ENCODE assay signal across 23 mouse cellular contexts in the genomic region with DNA sequence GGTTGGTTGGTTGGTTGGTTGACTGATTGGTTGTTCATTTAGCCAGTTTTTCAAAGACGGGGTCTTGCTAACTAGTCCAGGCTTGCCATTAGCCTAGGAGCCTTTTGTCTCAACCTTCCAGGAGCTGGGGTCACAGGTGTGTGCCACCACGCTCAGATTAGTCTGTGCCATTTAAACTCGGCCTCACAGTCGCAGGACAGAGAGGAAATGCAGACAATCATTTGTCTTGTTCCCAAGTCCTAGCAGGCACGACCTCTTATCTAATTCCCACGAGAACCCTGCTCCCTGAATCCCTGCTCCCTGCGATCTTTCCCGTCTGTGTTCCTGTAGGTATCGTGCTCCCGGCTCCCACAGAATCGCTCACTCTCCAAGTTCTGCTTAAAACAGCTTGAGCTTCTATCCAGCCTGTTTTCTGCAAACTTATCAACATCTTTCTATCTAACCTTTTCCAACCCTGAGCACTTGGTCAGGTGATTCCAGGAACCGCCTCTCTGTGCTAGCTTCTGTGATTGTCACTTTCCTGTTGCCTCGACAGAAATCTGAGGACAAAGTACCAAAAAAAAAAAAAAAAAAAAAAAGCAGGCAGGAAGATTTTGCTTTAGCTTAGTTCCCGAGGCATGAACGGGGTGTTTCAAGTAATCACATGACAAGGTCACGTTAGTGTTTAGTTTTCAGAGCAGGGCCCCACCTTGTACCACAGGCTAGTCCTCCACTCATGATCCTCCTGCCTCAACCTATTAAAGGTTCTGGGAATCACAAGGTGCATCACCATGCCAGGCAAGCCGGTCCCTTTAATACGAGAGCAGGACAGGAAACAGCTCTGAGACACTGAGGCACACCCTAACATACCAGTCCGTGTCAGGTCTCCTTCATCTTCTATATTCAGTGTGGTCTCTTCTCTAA. TPM values are rescaled to one million over a fixed set of nuclear protein-coding genes. Genes with fewer than 3 reads are reported as not detected.
DNase-seq lines count a peak whose midpoint lies in the region; ATAC-seq and TF ChIP-seq lines count a peak whose summit lies in the region.
"Had no signal": no experiment of that assay in that cellular context is flagged by ENCODE, and none has a peak within 500 bp of the region (broad histone marks: within the 10 kb centered on the region; RNA-seq: fewer than 3 reads in every experiment).

No protein-coding gene starts in this region.

- TF ChIP-seq EP300 in CH12.LX (IDR thresholded peaks at IDR 0.05; ENCODE audit: low read length) = no peak
- no peak for TF ChIP-seq EP300 in MEL (IDR thresholded peaks at IDR 0.05; ENCODE audit: low read depth in 1 of 2, low read length in 2 of 2)

- H3K9ac ChIP-seq in liver, adult 2 months (ENCODE audit: low read depth, low read length) = no peak overlapping the region
- no peak overlapping the region for H3K9ac ChIP-seq in liver, embryonic 12.5 days
- no peak overlapping the region for H3K9ac ChIP-seq in CH12.LX (ENCODE audit: insufficient read depth, low read depth)
- no peak overlapping the region for H3K9ac ChIP-seq in MEL (ENCODE audit: control insufficient read depth, low read depth, low read length, poor library complexity, severe bottlenecking)
- no peak overlapping the region for H3K9ac ChIP-seq in intestine, postnatal 0 days (ENCODE audit: low read depth, low read length)
- H3K9ac ChIP-seq: forebrain, postnatal 0 days; heart, embryonic 13.5 days; hindbrain, embryonic 12.5 days; hindbrain, embryonic 15.5 days had no signal

- H3K4me2 ChIP-seq in liver, embryonic 12.5 days = no peak overlapping the region
- H3K4me2 ChIP-seq in CH12.LX (ENCODE audit: insufficient read depth, low read depth, poor library complexity, severe bottlenecking) = no peak overlapping the region
- H3K4me2 ChIP-seq in intestine, postnatal 0 days (replicated peaks; ENCODE audit: low read depth) = peak overlapping the region; percentile 47
- H3K4me2 ChIP-seq: heart, embryonic 13.5 days; hindbrain, embryonic 12.5 days; hindbrain, embryonic 15.5 days had no signal

- dilution Hi-C loops in CH12.LX (cut with MboI; ENCODE audit: extremely low pct_ligation_motif_present, extremely low pct_unique_long_range_greater_than_20kb, low sequenced_read_pairs) = no loop called here

- peak; percentile 80 for DNase-seq in liver, adult 2 months (ENCODE audit: extremely low read depth, low read depth, low spot score)
- DNase-seq in CH12.LX (ENCODE audit: extremely low read depth) (no peak), MEL (ENCODE audit: low read depth, low spot score) (no peak)
- DNase-seq in left cerebral cortex, postnatal 25 days (ENCODE audit: low spot score in 2 of 2) = no peak
- DNase-seq in limb, embryonic 10.5 days (ENCODE audit: low spot score) = no peak
- DNase-seq: adrenal gland, postnatal 10 days; adrenal gland, postnatal 36 days; B cell, adult 2 months; cerebellum, adult 18-20 months; cerebellum, adult 9-10 months; cerebellum, postnatal 14 days; forebrain, postnatal 0 days; gastrocnemius, postnatal 25 days; heart, adult 2 months had no signal

- H3K79me2 ChIP-seq in liver, adult 2 months (ENCODE audit: control insufficient read depth, insufficient read depth, low read length) = no peaks in the 10 kb centered on the region
- H3K79me2 ChIP-seq in CH12.LX (replicated peaks; ENCODE audit: control insufficient read depth, extremely low read depth, insufficient read depth, poor library complexity, severe bottlenecking) (no peaks in the 10 kb centered on the region), MEL (ENCODE audit: control insufficient read depth, insufficient read depth, low read length, poor library complexity) (no peaks in the 10 kb centered on the region)

- no peaks in the 10 kb centered on the region for H3K27me3 ChIP-seq in liver, adult 2 months (ENCODE audit: control insufficient read depth, insufficient read depth, low read length)
- H3K27me3 ChIP-seq in liver, embryonic 12.5 days (replicated peaks) = peaks cover 25% of the 10 kb centered on the region
- H3K27me3 ChIP-seq in CH12.LX (replicated peaks) (peaks cover 15% of the 10 kb centered on the region), MEL (ENCODE audit: control insufficient read depth in 1 of 2, insufficient read depth in 2 of 2, low read length in 2 of 2) (peaks cover 14 to 37% of the 10 kb centered on the region in 2 experiments)
- no peaks in the 10 kb centered on the region for H3K27me3 ChIP-seq in intestine, postnatal 0 days (replicated peaks; ENCODE audit: control insufficient read depth, insufficient read depth, low read length)
- peaks cover 19% of the 10 kb centered on the region; the same call in 1 of the 2 replicates for H3K27me3 ChIP-seq in limb, embryonic 10.5 days (ENCODE audit: low read depth, poor library complexity, severe bottlenecking)
- H3K27me3 ChIP-seq: hindbrain, embryonic 15.5 days; Patski had no signal

- ATAC-seq in liver, embryonic 12.5 days = no peak
- ATAC-seq in intestine, postnatal 0 days = peak; percentile 55
- ATAC-seq: forebrain, embryonic 14.5 days; forebrain, postnatal 0 days; Patski had no signal

- H3K9me3 ChIP-seq in liver, embryonic 12.5 days (replicated peaks) = no peaks in the 10 kb centered on the region
- no peaks in the 10 kb centered on the region for H3K9me3 ChIP-seq in CH12.LX (replicated peaks; ENCODE audit: low read length)
- H3K9me3 ChIP-seq in MEL (replicated peaks; ENCODE audit: insufficient read depth, low read length) = no peaks in the 10 kb centered on the region
- no peaks in the 10 kb centered on the region for H3K9me3 ChIP-seq in intestine, postnatal 0 days (ENCODE audit: control insufficient read depth)
- H3K9me3 ChIP-seq in limb, embryonic 10.5 days (replicated peaks) = no peaks in the 10 kb centered on the region
- H3K9me3 ChIP-seq: forebrain, embryonic 10.5 days; heart, embryonic 10.5 days; heart, embryonic 13.5 days; hindbrain, embryonic 12.5 days; hindbrain, embryonic 15.5 days had no signal

- intact Hi-C loops in left cerebral cortex, postnatal 25 days (cut with DNase I) = loop anchor here (10.0 kb wide), 1 partner anchor 456 kb away; no protein-coding TSS in a partner anchor

- TF ChIP-seq RAD21 in CH12.LX (IDR thresholded peaks at IDR 0.05; ENCODE audit: low read depth, low read length) (no peak), MEL (IDR thresholded peaks at IDR 0.05; ENCODE audit: low read depth, low read length) (no peak)

- no peak for TF ChIP-seq POLR2A in liver, adult 2 months (IDR thresholded peaks at IDR 0.05; ENCODE audit: extremely low read depth, insufficient read depth, low read length)
- TF ChIP-seq POLR2A in CH12.LX (IDR thresholded peaks at IDR 0.05; ENCODE audit: low read depth, low read length) = no peak
- TF ChIP-seq POLR2A in MEL (IDR thresholded peaks at IDR 0.05; ENCODE audit: control insufficient read depth in 1 of 2, insufficient read depth in 1 of 2, low read depth in 1 of 2, low read length in 2 of 2, poor library complexity in 1 of 2) = no peak

- no peak for TF ChIP-seq CTCF in liver, adult 2 months (IDR thresholded peaks at IDR 0.05; ENCODE audit: low read depth, low read length)
- TF ChIP-seq CTCF in CH12.LX (conservative IDR thresholded peaks at IDR 0.05 in 1 of 2, IDR thresholded peaks at IDR 0.05 in 1 of 2; ENCODE audit: low read depth in 2 of 2, low read length in 2 of 2) (no peak), MEL (IDR thresholded peaks at IDR 0.05 in 2 of 3, conservative IDR thresholded peaks at IDR 0.05 in 1 of 3; ENCODE audit: control insufficient read depth in 1 of 3, insufficient read depth in 1 of 3, low read depth in 2 of 3, low read length in 3 of 3, poor library complexity in 1 of 3, severe bottlenecking in 1 of 3) (no peak)
- TF ChIP-seq CTCF in intestine, postnatal 0 days (IDR thresholded peaks at IDR 0.05; ENCODE audit: low read depth) = no peak

- H3K27ac ChIP-seq in liver, adult 2 months (replicated peaks; ENCODE audit: insufficient read depth, low read depth, low read length) = peak overlapping the region; percentile 3; the same call in 1 of the 2 replicates
- H3K27ac ChIP-seq in liver, embryonic 12.5 days = no peak overlapping the region
- H3K27ac ChIP-seq in CH12.LX (ENCODE audit: insufficient read depth, low read depth) (no peak overlapping the region), MEL (ENCODE audit: control insufficient read depth, low read depth, low read length) (no peak overlapping the region)
- no peak overlapping the region for H3K27ac ChIP-seq in intestine, postnatal 0 days (ENCODE audit: low read depth, low read length)
- no peak overlapping the region for H3K27ac ChIP-seq in limb, embryonic 10.5 days
- H3K27ac ChIP-seq: forebrain, embryonic 10.5 days; heart, adult 2 months; heart, embryonic 10.5 days; heart, embryonic 13.5 days; hindbrain, embryonic 12.5 days; hindbrain, embryonic 15.5 days had no signal

- in situ Hi-C loops in CH12.LX (cut with MboI; ENCODE audit: low pct_ligation_motif_present, low pct_unique_long_range_greater_than_20kb, low sequenced_read_pairs) = loop anchor here (25.0 kb wide), 1 partner anchor 258 kb away; no protein-coding TSS in a partner anchor

- peaks cover 11% of the 10 kb centered on the region for H3K4me1 ChIP-seq in liver, adult 2 months (ENCODE audit: control insufficient read depth, insufficient read depth, low read length)
- peaks cover 11% of the 10 kb centered on the region for H3K4me1 ChIP-seq in liver, embryonic 12.5 days
- H3K4me1 ChIP-seq in CH12.LX (ENCODE audit: control insufficient read depth in 1 of 2, insufficient read depth in 2 of 2) = peaks cover 0 to under 1% of the 10 kb centered on the region in 2 experiments; a peak in 2 of 4 replicates
- H3K4me1 ChIP-seq in MEL (ENCODE audit: control insufficient read depth in 1 of 2, insufficient read depth in 2 of 2, low read length in 2 of 2) = peaks cover 3 to 7% of the 10 kb centered on the region in 2 experiments
- H3K4me1 ChIP-seq in intestine, postnatal 0 days (replicated peaks; ENCODE audit: control insufficient read depth, insufficient read depth, low read length) = no peaks in the 10 kb centered on the region
- H3K4me1 ChIP-seq in limb, embryonic 10.5 days = peaks cover 9% of the 10 kb centered on the region
- H3K4me1 ChIP-seq: forebrain, embryonic 10.5 days had no signal

- H3K4me3 ChIP-seq in liver, adult 2 months (ENCODE audit: insufficient read depth, low read depth, low read length) = no peak overlapping the region
- no peak overlapping the region for H3K4me3 ChIP-seq in liver, embryonic 12.5 days
- H3K4me3 ChIP-seq in CH12.LX (replicated peaks in 1 of 3; ENCODE audit: low read depth in 2 of 3, low read length in 2 of 3, poor library complexity in 1 of 3) (no peak overlapping the region), MEL (ENCODE audit: control insufficient read depth in 1 of 2, insufficient read depth in 1 of 2, low read depth in 2 of 2, low read length in 2 of 2) (no peak overlapping the region)
- H3K4me3 ChIP-seq in intestine, postnatal 0 days (ENCODE audit: low read depth, low read length) = no peak overlapping the region
- no peak overlapping the region for H3K4me3 ChIP-seq in limb, embryonic 10.5 days
- H3K4me3 ChIP-seq: forebrain, embryonic 10.5 days; heart, adult 2 months; heart, embryonic 10.5 days; heart, embryonic 13.5 days; hindbrain, embryonic 12.5 days; hindbrain, embryonic 15.5 days had no signal

- H3K36me3 ChIP-seq in liver, adult 2 months (ENCODE audit: control insufficient read depth, insufficient read depth, low read length) = no peaks in the 10 kb centered on the region
- no peaks in the 10 kb centered on the region for H3K36me3 ChIP-seq in liver, embryonic 12.5 days
- H3K36me3 ChIP-seq in CH12.LX (replicated peaks in 1 of 2; ENCODE audit: control insufficient read depth in 1 of 2, insufficient read depth in 1 of 2, low read length in 1 of 2) (no peaks in the 10 kb centered on the region), MEL (ENCODE audit: control insufficient read depth in 1 of 2, insufficient read depth in 2 of 2, low read length in 2 of 2) (peaks cover 0 to 1% of the 10 kb centered on the region in 2 experiments; a peak in 1 of 4 replicates)
- H3K36me3 ChIP-seq in intestine, postnatal 0 days (ENCODE audit: control insufficient read depth, insufficient read depth) = no peaks in the 10 kb centered on the region
- no peaks in the 10 kb centered on the region for H3K36me3 ChIP-seq in limb, embryonic 10.5 days
- H3K36me3 ChIP-seq: forebrain, embryonic 10.5 days; heart, embryonic 10.5 days; heart, embryonic 13.5 days; hindbrain, embryonic 12.5 days; hindbrain, embryonic 15.5 days had no signal

- WGBS in liver, adult 2 months = 34% methylated on average over 19 of the region's 19 CpGs
- 41% methylated on average over 19 of the region's 19 CpGs for WGBS in liver, embryonic 12.5 days (ENCODE audit: insufficient replicate concordance)
- 29% methylated on average over 19 of the region's 19 CpGs for WGBS in intestine, postnatal 0 days
- 71% methylated on average over 19 of the region's 19 CpGs for WGBS in limb, embryonic 10.5 days

RNA-seq across cellular contexts. Expression of a gene that starts 20.4 kb away (rescaled TPM):
- total RNA-seq in liver, adult 2 months (2014; rRNA removed) = 73.9 and 85.1 TPM in 2 replicates
- 22.1 and 22.5 TPM in 2 replicates for polyA plus RNA-seq in liver, adult 2 months (2012; rRNA removed)
- polyA plus RNA-seq in liver, embryonic 12.5 days (2016; fragmentation: Nextera tagmentation; extraction: Ambion mirVana) = 57.6 and 62.7 TPM in 2 replicates
- total RNA-seq in CH12.LX (2012; rRNA removed) = 35.5 and 41.4 TPM in 2 replicates
- 53.6 and 59.3 TPM in 2 replicates for total RNA-seq in CH12.LX (2014; rRNA removed)
- 57.5 and 70.5 TPM in 2 replicates for polyA plus RNA-seq in CH12.LX (2012; ENCODE audit: insufficient read length, low read depth)
- total RNA-seq in MEL (2012; rRNA removed) = 80.6 and 150 TPM in 2 replicates
- polyA plus RNA-seq in MEL (2012; ENCODE audit: insufficient read depth in 1 of 2, insufficient read length in 2 of 2, low read depth in 1 of 2, low replicate concordance in 2 of 2, missing spikeins in 1 of 2) = 100 to 1,000 TPM; 177 to 590 TPM
- 27.9 and 28.5 TPM in 2 replicates for polyA plus RNA-seq in intestine, postnatal 0 days (2015; fragmentation: Nextera tagmentation; extraction: Ambion mirVana)
- total RNA-seq in left cerebral cortex, postnatal 25 days (2021) = 10 to 100 TPM; 81.3 to 86.1 TPM
- polyA plus RNA-seq in limb, embryonic 10.5 days (2016; fragmentation: Nextera tagmentation; extraction: Ambion mirVana) = 173 and 198 TPM in 2 replicates

RNA-seq across cellular contexts. Expression of a gene that starts 36.4 kb away (rescaled TPM):
- total RNA-seq in liver, adult 2 months (2014; rRNA removed) = 0.74 and 0.87 TPM in 2 replicates
- polyA plus RNA-seq in liver, adult 2 months (2012; rRNA removed) = 0.31 and 2.0 TPM in 2 replicates
- 41.1 and 43.1 TPM in 2 replicates for polyA plus RNA-seq in liver, embryonic 12.5 days (2016; fragmentation: Nextera tagmentation; extraction: Ambion mirVana)
- total RNA-seq in CH12.LX (2012; rRNA removed) (39.1 and 39.4 TPM in 2 replicates), CH12.LX (2014; rRNA removed) (18.8 and 22.5 TPM in 2 replicates), MEL (2012; rRNA removed) (not detected in 2 replicates)
- polyA plus RNA-seq in CH12.LX (2012; ENCODE audit: insufficient read length, low read depth) (70.3 and 79.0 TPM in 2 replicates), MEL (2012; ENCODE audit: insufficient read depth in 1 of 2, insufficient read length in 2 of 2, low read depth in 1 of 2, low replicate concordance in 2 of 2, missing spikeins in 1 of 2) (under 1 TPM in 1 of 2 experiments, not detected in 1; 0.03 TPM)
- 78.6 and 79.8 TPM in 2 replicates for polyA plus RNA-seq in intestine, postnatal 0 days (2015; fragmentation: Nextera tagmentation; extraction: Ambion mirVana)
- 100 to 1,000 TPM in 1 of 2 experiments, 10 to 100 TPM in 1; 98.2 to 103 TPM for total RNA-seq in left cerebral cortex, postnatal 25 days (2021)
- 141 and 149 TPM in 2 replicates for polyA plus RNA-seq in limb, embryonic 10.5 days (2016; fragmentation: Nextera tagmentation; extraction: Ambion mirVana)

Comparison
In these comparisons a context has a peak if more than half of its experiments do, and no peak if none do; other contexts are left out.
1. RNA of a gene that starts 36.4 kb away (polyA plus RNA-seq): 141 to 149 TPM in limb, embryonic 10.5 days, 78.6 to 79.8 TPM in intestine, postnatal 0 days, 70.3 to 79.0 TPM in CH12.LX and 41.1 to 43.1 TPM in liver, embryonic 12.5 days; 0.31 to 2.0 TPM in liver, adult 2 months and 0.03 TPM in MEL; every median in the first group is over 10 times any median in the second.